Mouse (Mus musculus) lung, adult 2 months (tissue): ENCODE measurements at regions not wholly inside any gene's neighbourhood (a gene's known extent, or its start where the extent isn't known, plus 50 kb on each side); places are given as distances from the start of the nearest gene placed in this dataset.

Experiments
- CTCF ChIP-seq: fragments of 200-500 bp; IDR thresholded peaks from 2 replicates; pipeline ENCODE4 v1.5.1; 2011; ENCODE audit warnings: mild to moderate bottlenecking, low read length, control low read depth; ENCODE audit not compliant: insufficient read depth
- POLR2A ChIP-seq: fragments of 200-500 bp; IDR thresholded peaks from 2 replicates; pipeline ENCODE4 v1.6.1; 2011; ENCODE audit warnings: low read depth, mild to moderate bottlenecking, control low read depth, low read length, borderline replicate concordance; ENCODE audit errors: extremely low read depth

GRCm38 (mm10) chr17:85876853-85877252, 188.8 kb upstream of the Six2 start:
- TF ChIP-seq POLR2A (no peak), CTCF (no peak)
